8 mouse cellular contexts compared by ENCODE assay signal in the genomic region with DNA sequence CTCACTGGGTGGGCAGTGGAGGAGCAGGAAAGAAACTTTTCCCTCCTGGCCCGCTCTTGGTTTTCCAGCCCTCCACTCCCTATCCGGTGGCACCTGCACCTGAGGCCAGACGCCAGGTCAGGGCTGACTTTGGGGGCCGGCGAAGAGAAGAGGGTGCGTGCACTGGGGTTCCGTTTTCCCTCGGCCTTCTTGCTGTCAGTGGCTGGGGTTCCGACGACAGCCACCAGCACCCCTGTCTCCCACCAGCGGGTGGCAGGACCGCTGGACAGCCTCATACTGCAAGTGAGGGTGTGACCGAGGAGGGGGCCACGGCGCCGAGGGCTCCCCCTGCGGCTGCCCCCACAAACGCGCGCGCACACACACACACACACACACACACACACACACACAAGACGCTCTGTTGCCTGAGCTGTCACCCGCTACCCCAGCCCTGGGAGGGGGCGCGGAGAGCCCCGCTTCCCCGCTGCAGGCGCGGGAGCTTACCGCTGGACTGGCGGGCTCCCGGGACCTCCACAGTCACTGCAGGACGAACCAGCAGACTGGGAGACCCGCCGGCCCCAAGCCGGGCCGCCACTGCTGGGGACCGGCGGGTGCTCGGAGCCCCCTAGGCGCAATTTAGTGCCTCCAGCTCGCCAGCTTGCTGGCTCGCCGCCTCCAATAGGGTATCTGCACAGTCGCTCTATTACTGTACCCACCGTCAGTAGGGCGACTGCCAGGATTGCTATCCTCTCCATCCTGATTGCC. TPM values are rescaled to one million over a fixed set of nuclear protein-coding genes. Genes with fewer than 3 reads are reported as not detected.
DNase-seq lines count a peak whose midpoint lies in the region; ATAC-seq and TF ChIP-seq lines count a peak whose summit lies in the region.

A gene (plus strand): TSS at position 32 of the 744 bp plus-strand sequence.

- 0 out of 6 replicates have a peak, but pooled peaks of 1 of the 3 experiments have one; percentile 10 for TF ChIP-seq CTCF in MEL (IDR thresholded peaks at IDR 0.05 in 2 of 3, conservative IDR thresholded peaks at IDR 0.05 in 1 of 3; ENCODE audit: control insufficient read depth in 1 of 3, insufficient read depth in 1 of 3, low read depth in 2 of 3, low read length in 3 of 3, poor library complexity in 1 of 3, severe bottlenecking in 1 of 3)
- TF ChIP-seq CTCF in brain, embryonic 14.5 days (IDR thresholded peaks at IDR 0.05; ENCODE audit: borderline replicate concordance, extremely low read depth, insufficient read depth, insufficient read length) = no peak

- H3K36me3 ChIP-seq in MEL (ENCODE audit: control insufficient read depth in 1 of 2, insufficient read depth in 2 of 2, low read length in 2 of 2) = peaks cover 0 to 5% of the 10 kb centered on the region in 2 experiments; a peak in 2 of 4 replicates
- H3K36me3 ChIP-seq in forebrain, embryonic 16.5 days (ENCODE audit: control insufficient read depth, insufficient read depth) = no peaks in the 10 kb centered on the region

- no peak within 1 kb of the TSS for H3K27ac ChIP-seq in MEL (ENCODE audit: control insufficient read depth, low read depth, low read length)
- H3K27ac ChIP-seq in forebrain, embryonic 16.5 days (ENCODE audit: low read length) = no peak within 1 kb of the TSS

- no peaks in the 10 kb centered on the region for H3K79me2 ChIP-seq in MEL (ENCODE audit: control insufficient read depth, insufficient read depth, low read length, poor library complexity)

- under 1% methylated on average over 44 of the region's 47 CpGs for WGBS in forebrain, embryonic 16.5 days

- H3K9me3 ChIP-seq in MEL (replicated peaks; ENCODE audit: insufficient read depth, low read length) = no peaks in the 10 kb centered on the region
- H3K9me3 ChIP-seq in forebrain, embryonic 16.5 days (ENCODE audit: control insufficient read depth, low read length) = no peaks in the 10 kb centered on the region

- DNase-seq in MEL (ENCODE audit: low read depth, low spot score) = peak; percentile 69
- peak; percentile 58 for DNase-seq in brain, embryonic 14.5 days (ENCODE audit: low read depth)
- peak; percentile 5 for DNase-seq in heart, postnatal 25 days (ENCODE audit: low spot score)
- peak; percentile 69 to 79 for DNase-seq in layer of hippocampus, postnatal 10 days (ENCODE audit: low spot score in 2 of 2)
- peak; percentile 14 for DNase-seq in lung, postnatal 14 days
- peak; percentile 68 for DNase-seq in retina, postnatal 1 day
- DNase-seq in spleen, postnatal 14 days (ENCODE audit: low spot score in 2 of 2) = no peak

- peak within 1 kb of the TSS; percentile 91 for H3K4me2 ChIP-seq in forebrain, embryonic 16.5 days (ENCODE audit: low read length)

- H3K9ac ChIP-seq in MEL (ENCODE audit: control insufficient read depth, low read depth, low read length, poor library complexity, severe bottlenecking) = peak within 1 kb of the TSS; percentile 71
- peak within 1 kb of the TSS; percentile 67 for H3K9ac ChIP-seq in forebrain, embryonic 16.5 days (replicated peaks; ENCODE audit: low read depth, low read length)

- H3K4me3 ChIP-seq in MEL (ENCODE audit: control insufficient read depth in 1 of 2, insufficient read depth in 1 of 2, low read depth in 2 of 2, low read length in 2 of 2) = peak within 1 kb of the TSS; percentile 72 to 81
- H3K4me3 ChIP-seq in forebrain, embryonic 16.5 days (replicated peaks; ENCODE audit: low read length) = peak within 1 kb of the TSS; percentile 66

- no peak for TF ChIP-seq RAD21 in MEL (IDR thresholded peaks at IDR 0.05; ENCODE audit: low read depth, low read length)

- H3K4me1 ChIP-seq in MEL (ENCODE audit: control insufficient read depth in 1 of 2, insufficient read depth in 2 of 2, low read length in 2 of 2) = peaks cover 0 to 3% of the 10 kb centered on the region in 2 experiments; a peak in 2 of 4 replicates
- H3K4me1 ChIP-seq in forebrain, embryonic 16.5 days (replicated peaks; ENCODE audit: control insufficient read depth, insufficient read depth, low read length) = peaks cover 21% of the 10 kb centered on the region

- intact Hi-C loops in heart, postnatal 25 days (cut with DNase I) = loop anchor here (5.0 to 10.0 kb wide), 2 partner anchors 145 to 233 kb away; no protein-coding TSS in a partner anchor

- 0 out of 4 replicates have a peak, but pooled peaks of 1 of the 2 experiments have one; percentile 23 for TF ChIP-seq POLR2A in MEL (IDR thresholded peaks at IDR 0.05; ENCODE audit: control insufficient read depth in 1 of 2, insufficient read depth in 1 of 2, low read depth in 1 of 2, low read length in 2 of 2, poor library complexity in 1 of 2)
- TF ChIP-seq POLR2A in brain, embryonic 14.5 days (IDR thresholded peaks at IDR 0.05; ENCODE audit: borderline replicate concordance, extremely low read depth, insufficient read depth, insufficient read length, poor library complexity, severe bottlenecking) = no peak

- ATAC-seq in forebrain, embryonic 16.5 days = peak; percentile 21

- TF ChIP-seq EP300 in MEL (IDR thresholded peaks at IDR 0.05; ENCODE audit: low read depth in 1 of 2, low read length in 2 of 2) = no peak

- H3K27me3 ChIP-seq in MEL (ENCODE audit: control insufficient read depth in 1 of 2, insufficient read depth in 2 of 2, low read length in 2 of 2) = no peaks in the 10 kb centered on the region; a peak in 1 of 4 replicates
- H3K27me3 ChIP-seq in forebrain, embryonic 16.5 days (replicated peaks; ENCODE audit: control insufficient read depth, insufficient read depth, low read length) = peaks cover 22% of the 10 kb centered on the region

TF ChIP-seq in MEL, 35 proteins besides CTCF, POLR2A, EP300 and RAD21:
- TF ChIP-seq HCFC1 (IDR thresholded peaks at IDR 0.05; ENCODE audit: low read depth, low read length) (no peak), NRF1 (IDR thresholded peaks at IDR 0.05; ENCODE audit: insufficient read depth, low read depth, low read length, poor library complexity, severe bottlenecking) (no peak), TAL1 (IDR thresholded peaks at IDR 0.05; ENCODE audit: low read length) (no peak), TBP (IDR thresholded peaks at IDR 0.05; ENCODE audit: low read depth, low read length) (no peak), ZNF384 (IDR thresholded peaks at IDR 0.05; ENCODE audit: low read depth, low read length) (no peak), CHD1 (IDR thresholded peaks at IDR 0.05; ENCODE audit: low read depth, low read length) (no peak), ZMIZ1 (IDR thresholded peaks at IDR 0.05; ENCODE audit: low read depth, low read length) (no peak), SIN3A (IDR thresholded peaks at IDR 0.05; ENCODE audit: low read length) (no peak), MAZ (IDR thresholded peaks at IDR 0.05; ENCODE audit: low read depth, low read length) (no peak), MAX (IDR thresholded peaks at IDR 0.05; ENCODE audit: low read length) (no peak), ZC3H11A (IDR thresholded peaks at IDR 0.05; ENCODE audit: low read depth, low read length) (no peak), MXI1 (IDR thresholded peaks at IDR 0.05; ENCODE audit: low read depth, low read length) (no peak), UBTF (IDR thresholded peaks at IDR 0.05; ENCODE audit: borderline replicate concordance, insufficient read depth, low read depth, low read length) (no peak), SMC3 (IDR thresholded peaks at IDR 0.05; ENCODE audit: low read depth, low read length) (no peak), ELF1 (IDR thresholded peaks at IDR 0.05; ENCODE audit: low read depth, low read length) (no peak), TCF12 (IDR thresholded peaks at IDR 0.05; ENCODE audit: low read depth, low read length) (no peak)

RNA-seq across cellular contexts. Expression of the gene that starts here (rescaled TPM):
- 1.0 and 1.3 TPM in 2 replicates for total RNA-seq in MEL (2012; rRNA removed)
- polyA plus RNA-seq in MEL (2012; ENCODE audit: insufficient read depth in 1 of 2, insufficient read length in 2 of 2, low read depth in 1 of 2, low replicate concordance in 2 of 2, missing spikeins in 1 of 2) = 1 to 10 TPM in 1 of 2 experiments, not detected in 1; 1.5 TPM
- polyA plus RNA-seq in brain, embryonic 14.5 days (2012; rRNA removed) = 0.87 and 1.5 TPM in 2 replicates
- polyA plus RNA-seq in forebrain, embryonic 16.5 days (2015; fragmentation: Nextera tagmentation; extraction: Ambion mirVana) = 4.6 and 5.3 TPM in 2 replicates
- total RNA-seq in heart, postnatal 25 days (2021) = 10 to 100 TPM; 17.9 to 22.7 TPM
- 100 to 1,000 TPM in 1 of 2 experiments, 10 to 100 TPM in 1; 99.2 to 107 TPM for total RNA-seq in layer of hippocampus, postnatal 10 days (2021)

Comparison
In these comparisons a context has a peak if more than half of its experiments do, and no peak if none do; other contexts are left out.
1. DNase-seq: peak in MEL (single experiment), brain, embryonic 14.5 days (single experiment), heart, postnatal 25 days (single experiment), layer of hippocampus, postnatal 10 days (2 of 2), lung, postnatal 14 days (single experiment) and retina, postnatal 1 day (single experiment); none in spleen, postnatal 14 days (0 of 2).